Mouse (Mus musculus) adipocyte (in vitro differentiated cells): ENCODE measurements around the gene Plcd3.

ENCODE experiments used
- DNase-seq: peaks from one replicate; pipeline ENCODE4 v3.0.0-alpha.2; 2016; ENCODE audit warnings: low spot score

Plcd3 gene

GRCm38 (mm10) chr11:103066191-103067050, 35.0 kb downstream of the Plcd3 start:
- DNase-seq: no peak

DNA sequence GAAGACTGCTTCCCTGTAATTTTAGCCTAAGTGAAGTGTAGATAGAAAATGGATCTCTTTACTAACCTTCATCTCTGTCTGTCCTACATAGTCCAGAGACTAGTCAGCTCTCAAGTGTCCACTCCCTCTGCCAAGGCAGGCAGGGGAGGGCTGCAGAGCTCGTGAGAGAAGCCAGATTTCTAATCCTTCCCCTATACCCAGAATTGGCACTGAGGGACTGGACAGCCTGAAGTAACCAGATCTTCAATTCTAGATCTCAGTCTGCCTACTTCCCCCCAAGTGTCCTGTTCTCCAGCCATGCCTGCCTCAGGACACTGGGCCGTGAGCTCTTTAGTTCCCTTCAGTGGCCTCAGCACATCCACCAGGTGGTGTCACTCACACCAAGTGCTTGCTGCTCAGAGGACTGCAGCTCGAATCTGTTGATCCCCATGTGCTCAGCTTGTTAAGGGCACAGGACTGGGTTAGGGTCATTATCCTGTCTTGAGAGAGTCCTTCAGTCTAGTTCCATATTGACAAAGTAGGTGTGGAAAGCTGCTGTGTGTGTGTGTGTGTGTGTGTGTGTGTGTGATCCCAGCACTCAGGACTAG, 42.9 kb downstream of the Plcd3 start:
- peak; percentile 93 for DNase-seq

DNA sequence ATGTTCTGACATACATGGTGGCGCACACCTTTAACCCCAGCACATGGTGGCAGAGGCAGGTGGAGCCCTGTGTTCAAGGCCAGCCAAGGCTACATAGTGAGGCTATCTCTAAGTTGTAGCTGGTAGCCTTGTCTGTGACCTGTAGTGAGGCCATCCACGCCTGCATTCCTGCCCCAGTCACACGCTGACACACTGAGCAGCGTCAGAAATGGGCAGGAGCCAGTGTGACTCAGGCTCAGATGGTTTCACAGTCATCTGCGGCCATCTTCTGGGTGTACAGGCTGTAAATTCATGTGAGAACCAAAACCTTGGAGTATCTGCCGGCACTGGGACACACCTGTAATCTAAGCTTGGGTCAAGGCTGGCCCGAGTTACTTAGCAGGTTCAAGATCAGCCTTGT, 44.8 kb downstream of the Plcd3 start:
- peak; percentile 78 for DNase-seq

- peak; percentile 90 for DNase-seq
These were observed 46.7 kb downstream of the Plcd3 start for GRCm38 (mm10) chr11:103054798-103055197.

GRCm38 (mm10) chr11:103053191-103054076, 48.0 kb downstream of the Plcd3 start:
- no peak for DNase-seq

DNA sequence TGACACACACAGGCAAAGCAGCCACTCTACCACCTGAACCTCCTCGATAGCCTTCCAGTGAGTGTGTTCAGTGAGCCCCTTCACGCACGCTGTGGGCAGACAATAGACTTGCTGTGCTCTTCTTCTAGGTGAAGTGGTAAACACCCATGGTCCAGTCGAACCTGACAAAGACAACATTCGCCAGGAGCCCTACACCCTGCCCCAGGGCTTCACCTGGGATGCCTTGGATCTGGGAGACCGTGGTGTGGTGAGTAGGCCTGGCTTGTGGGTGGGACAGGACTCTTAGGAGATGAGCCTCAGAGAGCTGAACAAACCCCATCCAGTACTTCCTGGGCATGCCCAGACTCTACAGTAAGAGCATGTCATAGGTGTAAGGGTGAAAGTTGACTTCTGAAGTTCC, 49.4 kb downstream of the Plcd3 start:
- no peak for DNase-seq

GRCm38 (mm10) chr11:103051249-103051691, 50.2 kb downstream of the Plcd3 start:
- peak; percentile 90 for DNase-seq

- peak; percentile 58 for DNase-seq
These were observed 51.3 kb downstream of the Plcd3 start for GRCm38 (mm10) chr11:103050153-103050552.

- no peak for DNase-seq
These were observed 51.8 kb downstream of the Plcd3 start for GRCm38 (mm10) chr11:103049611-103050010.

DNA sequence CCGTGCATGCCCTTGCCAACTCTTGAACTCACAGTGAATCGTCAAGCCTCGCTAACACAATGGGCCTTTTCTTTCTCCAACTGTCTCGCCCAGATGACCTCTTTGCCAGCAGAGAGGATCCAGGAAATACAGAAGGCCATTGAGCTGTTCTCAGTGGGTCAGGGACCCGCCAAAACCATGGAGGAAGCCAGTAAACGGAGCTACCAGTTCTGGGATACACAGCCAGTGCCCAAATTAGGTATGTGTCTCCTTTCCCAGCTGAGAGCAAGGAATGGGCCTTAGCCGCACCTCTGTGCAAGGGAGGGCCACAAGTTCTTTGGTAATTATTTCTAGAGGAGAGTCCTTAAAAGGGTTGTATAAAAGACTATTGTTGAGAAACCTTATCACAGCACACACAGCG, 55.2 kb downstream of the Plcd3 start:
- no peak for DNase-seq

DNA sequence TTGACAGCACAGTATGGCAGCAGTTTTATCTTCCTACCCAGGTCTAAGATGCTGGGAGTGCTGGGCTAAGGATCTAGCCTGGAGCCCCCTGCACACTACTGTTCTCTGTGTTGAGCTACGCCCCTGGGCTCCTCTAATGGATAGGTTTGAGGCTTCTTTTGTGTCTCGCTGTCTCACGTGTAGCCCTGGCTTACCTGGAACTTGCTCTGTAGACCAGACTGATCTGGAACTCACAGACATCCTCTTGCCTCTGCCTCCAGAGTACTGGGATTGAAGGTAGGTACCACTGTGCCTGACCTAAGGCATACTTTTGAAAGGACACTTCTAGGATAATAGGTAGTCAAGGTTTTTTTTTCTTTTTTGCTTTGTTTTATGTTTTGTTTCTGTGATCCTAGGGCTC, 57.5 kb downstream of the Plcd3 start:
- no peak for DNase-seq

GRCm38 (mm10) chr11:103042828-103043227, 58.6 kb downstream of the Plcd3 start:
- DNase-seq: no peak

DNA sequence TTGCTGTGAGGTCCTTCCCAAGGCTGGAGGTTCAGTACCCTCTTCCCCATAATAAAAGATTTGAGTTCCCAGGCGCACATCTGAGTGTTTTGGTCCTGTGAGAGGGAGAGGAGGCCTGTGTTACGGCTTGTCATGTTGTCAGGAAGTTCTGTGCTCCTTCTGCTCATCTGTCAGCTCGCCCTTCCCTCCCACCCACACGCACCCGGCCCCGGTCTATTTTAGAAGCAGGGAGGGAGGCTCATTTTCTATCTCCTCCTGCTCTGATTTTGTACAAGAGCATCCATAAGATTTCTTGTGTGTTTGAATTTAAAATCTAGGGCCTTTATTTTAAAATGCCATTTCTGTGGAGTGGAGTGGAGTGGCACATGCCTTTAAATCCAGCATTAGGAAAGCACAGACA, 63.4 kb downstream of the Plcd3 start:
- no peak for DNase-seq

DNA sequence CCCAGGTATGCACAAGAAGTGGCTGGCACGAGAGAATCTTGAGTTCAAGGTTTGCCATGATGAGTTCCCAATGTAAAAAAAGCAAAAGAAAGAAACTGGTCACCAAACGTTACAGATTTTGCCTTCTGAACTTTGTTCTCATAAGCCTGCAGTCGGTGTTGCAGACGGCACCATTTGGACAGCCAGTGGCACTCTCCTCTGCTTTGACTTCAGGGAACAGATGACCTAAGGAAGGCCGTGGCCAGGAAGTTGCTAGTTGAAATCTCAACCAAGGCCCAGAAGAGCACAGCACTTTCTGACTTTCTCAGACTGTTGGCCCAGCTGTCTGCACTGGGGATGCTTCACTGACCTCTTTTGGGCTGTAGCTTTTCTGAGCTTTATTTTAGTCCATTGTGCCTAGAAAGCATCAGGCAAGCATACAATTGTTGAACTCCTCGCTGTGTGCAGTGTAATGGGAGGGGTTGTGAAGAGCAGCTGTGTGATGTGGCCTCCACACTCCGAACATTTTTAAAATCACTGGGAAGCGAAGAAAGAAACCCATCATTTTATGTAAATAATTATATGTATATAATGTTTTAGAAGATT, 64.5 kb downstream of the Plcd3 start:
- DNase-seq: peak; percentile 83

- DNase-seq: no peak
These were observed 66.5 kb downstream of the Plcd3 start for GRCm38 (mm10) chr11:103035007-103035406.

DNA sequence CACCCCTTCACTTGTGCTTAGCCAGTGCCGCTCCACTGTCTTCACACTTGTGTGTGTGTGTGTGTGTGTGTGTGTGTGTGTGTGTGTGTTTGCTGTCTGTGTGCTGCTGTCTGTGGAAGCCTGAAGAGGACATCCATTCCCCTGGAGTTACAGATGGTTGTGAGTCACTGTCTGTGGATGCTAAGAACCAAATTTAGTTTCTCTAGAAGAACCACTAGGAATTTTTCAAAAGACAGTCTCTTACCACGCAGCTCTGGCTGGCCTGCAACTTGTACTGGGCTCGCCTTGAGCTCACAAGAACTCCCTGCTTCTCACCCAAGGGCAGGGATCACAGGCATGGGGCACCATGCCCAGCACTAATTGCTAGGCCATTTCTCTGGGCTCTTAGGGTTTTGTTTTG, 68.4 kb downstream of the Plcd3 start:
- DNase-seq: peak; percentile 59

GRCm38 (mm10) chr11:103028176-103028891, 73.1 kb downstream of the Plcd3 start, which contains the start of the genes Nmt1 and Dcakd:
TSS of gene Nmt1 (plus strand) at chr11:103028190.
TSS of gene Dcakd (minus strand) at chr11:103028333.
- peak; percentile 98 for DNase-seq

- no peak for DNase-seq
These were observed 73.8 kb downstream of the Plcd3 start for GRCm38 (mm10) chr11:103027570-103028175.

GRCm38 (mm10) chr11:103026901-103027300, 74.6 kb downstream of the Plcd3 start:
- peak; percentile 78 for DNase-seq

- DNase-seq: no peak
These were observed 77.5 kb downstream of the Plcd3 start for GRCm38 (mm10) chr11:103023974-103024373.
